Mouse (Mus musculus) embryonic facial prominence, embryonic 13.5 days (tissue): Measurements from ENCODE around the gene Camta1. TPM values are rescaled to one million over a fixed set of nuclear protein-coding genes. Genes with fewer than 3 reads are reported as not detected.

ENCODE experiments used
- ATAC-seq: fragments of 200-750 bp; cut with Nextera tagmentation; 2 replicates; pipeline ENCODE4 v1.8.0; 2017; ENCODE audit warnings: low read depth; ENCODE audit not compliant: insufficient number of reproducible peaks, insufficient read depth, low FRiP score, low TSS enrichment
- H3K27ac ChIP-seq: fragments of 300-500 bp; sonication (generic); 2 replicates; pipeline ENCODE4 v1.5.1; 2015; ENCODE audit warnings: moderate library complexity, mild to moderate bottlenecking, inconsistent platforms
- H3K27me3 ChIP-seq: fragments of 300-500 bp; sonication (generic); 2 replicates; pipeline ENCODE4 v1.6.1; 2015; ENCODE audit warnings: mild to moderate bottlenecking, inconsistent platforms
- H3K36me3 ChIP-seq: fragments of 300-500 bp; sonication (generic); 2 replicates; pipeline ENCODE4 v1.6.1; 2015; ENCODE audit warnings: mild to moderate bottlenecking, inconsistent platforms
- H3K4me1 ChIP-seq: fragments of 300-500 bp; sonication (generic); 2 replicates; pipeline ENCODE4 v1.6.1; 2015; ENCODE audit warnings: inconsistent platforms
- H3K4me2 ChIP-seq: fragments of 300-500 bp; sonication (generic); 2 replicates; pipeline ENCODE4 v1.6.1; 2015; ENCODE audit warnings: moderate library complexity, mild to moderate bottlenecking, inconsistent platforms
- H3K4me3 ChIP-seq: fragments of 300-500 bp; sonication (generic); 2 replicates; pipeline ENCODE4 v1.5.1; 2015; ENCODE audit warnings: mild to moderate bottlenecking, inconsistent platforms
- H3K9ac ChIP-seq: fragments of 300-500 bp; sonication (generic); 2 replicates; pipeline ENCODE4 v1.6.1; 2015; ENCODE audit warnings: mild to moderate bottlenecking, inconsistent platforms
- H3K9me3 ChIP-seq: fragments of 300-500 bp; sonication (generic); 2 replicates; pipeline ENCODE4 v1.6.1; 2016; ENCODE audit warnings: inconsistent platforms
- WGBS: fragments of 180-500 bp; shearing (Covaris S2); methylation state at CpG from one replicate; pipeline ENCODE4 v1.1.7; 2015; ENCODE audit warnings: mixed read lengths; 5-methylcytosine and 5-hydroxymethylcytosine counted together
- polyA plus RNA-seq: library from polyadenylated mRNA; unstranded; fragments of >200 nt; fragmentation: Nextera tagmentation; extraction: Ambion mirVana; gene quantifications from 2 replicates; pipeline ENCODE4 v1.2.1, GENCODE M21; 2015

Camta1 gene
- polyA plus RNA-seq, 1 experiment from 2014 or later, result 106 TPM

- H3K9me3 ChIP-seq, result no peaks in the 10 kb centered on the region
- H3K4me1 ChIP-seq, result peaks cover 8% of the 10 kb centered on the region; the same call in 1 of the 2 replicates
- no peak overlapping the region for H3K4me3 ChIP-seq
- H3K9ac ChIP-seq, result no peak overlapping the region
- H3K27me3 ChIP-seq, result no peaks in the 10 kb centered on the region; the same call in 1 of the 2 replicates
- H3K4me2 ChIP-seq, result no peak overlapping the region
- H3K36me3 ChIP-seq, result no peaks in the 10 kb centered on the region
- ATAC-seq, result no peak
- no peak overlapping the region for H3K27ac ChIP-seq
- WGBS, result 89% methylated on average over 22 of the region's 22 CpGs
These were observed 459.8 kb downstream of the Camta1 start for GRCm38 (mm10) chr4:151401685-151402397.

DNA sequence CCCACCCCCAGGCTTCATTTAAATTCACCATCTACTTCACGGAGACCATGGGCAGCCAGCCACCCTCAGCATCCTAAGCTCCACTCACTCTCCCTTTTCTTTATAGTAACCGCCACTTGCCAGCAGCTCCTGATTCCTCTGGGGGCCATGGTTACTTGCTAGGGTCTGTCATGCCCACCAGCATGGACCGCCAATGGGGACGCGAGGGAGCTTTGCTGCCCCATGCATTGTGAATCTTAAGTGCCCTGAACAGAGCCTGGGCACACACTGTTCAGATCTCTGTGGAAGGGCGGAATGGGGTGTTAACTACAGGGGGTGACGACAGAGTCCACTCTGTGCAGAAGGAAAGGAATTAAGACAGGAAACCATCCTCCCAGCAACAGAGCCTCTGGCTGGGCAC lies 465.1 kb downstream of the Camta1 start:
- H3K4me1 ChIP-seq, result no peaks in the 10 kb centered on the region
- WGBS, result 83% methylated on average over 7 of the region's 7 CpGs
- no peaks in the 10 kb centered on the region; the same call in 1 of the 2 replicates for H3K27me3 ChIP-seq
- H3K4me3 ChIP-seq, result no peak overlapping the region
- no peak overlapping the region for H3K27ac ChIP-seq
- H3K9me3 ChIP-seq, result no peaks in the 10 kb centered on the region
- H3K9ac ChIP-seq, result no peak overlapping the region
- H3K4me2 ChIP-seq, result no peak overlapping the region
- no peaks in the 10 kb centered on the region for H3K36me3 ChIP-seq
- ATAC-seq, result no peak

GRCm38 (mm10) chr4:151389345-151389744 lies 472.3 kb downstream of the Camta1 start:
- Histone ChIP-seq H3K9ac (no peak overlapping the region), H3K9me3 (no peaks in the 10 kb centered on the region), H3K27me3 (peaks cover 41% of the 10 kb centered on the region), H3K36me3 (no peaks in the 10 kb centered on the region), H3K4me1 (peaks cover 24% of the 10 kb centered on the region), H3K4me2 (no peak overlapping the region), H3K27ac (no peak overlapping the region), H3K4me3 (no peak overlapping the region)
- 46% methylated on average over 11 of the region's 11 CpGs for WGBS
- no peak for ATAC-seq

DNA sequence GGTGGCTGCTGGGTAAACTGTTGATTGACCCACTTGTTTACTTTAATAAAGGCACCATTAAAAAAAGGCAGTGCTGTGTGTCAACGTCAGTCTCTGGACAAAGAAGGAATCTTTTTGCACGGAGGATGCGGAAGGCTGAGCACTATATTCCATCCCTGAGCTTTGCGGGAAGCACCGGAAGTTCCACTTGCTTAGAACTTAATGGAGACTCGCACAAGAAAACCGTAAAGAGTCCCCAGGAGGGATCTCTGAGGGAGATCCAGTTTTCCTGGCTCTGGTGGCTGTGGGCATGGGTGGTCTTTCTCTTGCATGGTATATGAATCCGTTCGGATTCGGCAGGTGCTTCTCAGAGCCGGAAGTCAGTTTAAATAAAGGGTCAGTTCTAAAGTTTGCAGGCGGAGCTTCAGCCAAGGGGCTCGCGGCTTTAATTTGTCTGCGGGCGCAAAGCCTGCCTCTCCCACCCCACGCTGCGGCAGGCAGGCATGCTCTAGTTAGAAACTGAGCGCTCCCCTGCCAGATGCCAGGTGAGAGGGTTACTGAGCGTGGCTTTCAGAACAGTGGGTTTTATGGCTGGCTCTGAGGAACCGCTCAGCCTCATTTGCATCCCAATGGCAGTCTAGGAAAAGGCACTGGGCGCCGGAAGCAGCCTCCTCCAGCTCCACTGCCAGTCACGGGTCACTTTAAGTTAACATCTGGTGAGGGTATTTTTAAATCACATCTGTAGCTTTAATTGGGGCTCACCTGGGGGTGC lies 474.8 kb downstream of the Camta1 start:
- H3K27me3 ChIP-seq, result peaks cover 47% of the 10 kb centered on the region
- H3K9ac ChIP-seq, result peak overlapping the region; percentile 55; the same call in 1 of the 2 replicates
- under 1% methylated on average over 24 of the region's 24 CpGs for WGBS
- H3K4me2 ChIP-seq, result peak overlapping the region; percentile 64
- H3K4me3 ChIP-seq, result peak overlapping the region; percentile 32
- no peak for ATAC-seq
- no peaks in the 10 kb centered on the region for H3K36me3 ChIP-seq
- no peak overlapping the region for H3K27ac ChIP-seq
- H3K4me1 ChIP-seq, result peaks cover 24% of the 10 kb centered on the region
- H3K9me3 ChIP-seq, result no peaks in the 10 kb centered on the region

- no peaks in the 10 kb centered on the region for H3K9me3 ChIP-seq
- H3K27me3 ChIP-seq, result peaks cover 47% of the 10 kb centered on the region
- no peak for ATAC-seq
- H3K4me3 ChIP-seq, result no peak overlapping the region; the same call in 1 of the 2 replicates
- no peaks in the 10 kb centered on the region for H3K36me3 ChIP-seq
- H3K27ac ChIP-seq, result no peak overlapping the region
- H3K9ac ChIP-seq, result no peak overlapping the region
- peak overlapping the region; percentile 64 for H3K4me2 ChIP-seq
- WGBS, result 18% methylated on average over 12 of the region's 12 CpGs
- H3K4me1 ChIP-seq, result peaks cover 24% of the 10 kb centered on the region
These were observed 475.5 kb downstream of the Camta1 start for GRCm38 (mm10) chr4:151385985-151386700.

DNA sequence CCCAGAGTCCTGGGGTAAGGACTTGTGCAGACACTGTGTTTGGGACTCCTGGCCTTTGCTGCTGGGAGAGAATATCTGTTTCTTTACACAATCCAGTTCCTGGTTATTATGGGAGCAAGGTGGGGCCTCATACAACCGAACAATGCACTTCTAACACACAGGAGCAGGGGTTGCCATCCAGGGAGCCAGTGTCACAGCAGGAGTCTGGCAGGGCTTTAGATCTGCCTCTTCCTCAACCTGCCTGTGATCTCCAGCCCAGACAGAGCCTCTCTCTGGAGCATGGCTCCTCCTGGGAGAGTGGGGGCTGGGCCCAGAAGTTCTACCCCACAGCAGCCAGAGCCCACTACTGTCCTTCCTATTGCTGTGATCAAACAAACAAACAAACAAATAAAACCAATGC lies 483.9 kb downstream of the Camta1 start:
- Histone ChIP-seq H3K4me2 (no peak overlapping the region), H3K4me1 (no peaks in the 10 kb centered on the region), H3K27ac (no peak overlapping the region), H3K4me3 (no peak overlapping the region), H3K9me3 (no peaks in the 10 kb centered on the region), H3K36me3 (no peaks in the 10 kb centered on the region), H3K9ac (no peak overlapping the region), H3K27me3 (no peaks in the 10 kb centered on the region; the same call in 1 of the 2 replicates)
- WGBS, result 69% methylated on average over 1 of the region's 1 CpGs
- no peak for ATAC-seq

DNA sequence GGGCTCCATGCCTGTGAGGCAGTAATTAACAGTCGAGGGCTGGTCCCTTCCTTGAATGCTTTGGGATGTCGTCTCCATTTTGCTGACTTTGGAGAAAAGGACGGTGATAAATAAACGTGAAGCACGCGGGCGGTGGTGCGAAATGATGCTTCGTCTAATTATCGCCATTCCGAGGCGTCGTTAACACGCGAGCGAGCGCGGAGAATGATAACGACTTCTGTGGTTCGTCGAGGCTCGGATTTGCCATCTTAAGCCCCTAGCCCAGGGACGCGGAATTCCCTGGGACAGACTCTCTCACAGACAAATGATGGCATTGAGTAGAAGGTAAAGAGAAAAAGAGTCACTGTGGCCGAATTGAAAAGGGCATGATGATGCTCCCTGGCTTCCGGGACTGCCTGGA lies 485.4 kb downstream of the Camta1 start:
- Histone ChIP-seq H3K9ac (no peak overlapping the region), H3K9me3 (no peaks in the 10 kb centered on the region), H3K4me2 (no peak overlapping the region), H3K27ac (no peak overlapping the region), H3K36me3 (no peaks in the 10 kb centered on the region), H3K4me1 (no peaks in the 10 kb centered on the region), H3K27me3 (no peaks in the 10 kb centered on the region; the same call in 1 of the 2 replicates), H3K4me3 (no peak overlapping the region)
- WGBS, result 72% methylated on average over 26 of the region's 26 CpGs
- ATAC-seq, result no peak

GRCm38 (mm10) chr4:151372855-151373566 lies 488.7 kb downstream of the Camta1 start:
- no peak for ATAC-seq
- 58% methylated on average over 12 of the region's 12 CpGs for WGBS
- Histone ChIP-seq H3K36me3 (no peaks in the 10 kb centered on the region), H3K27ac (no peak overlapping the region), H3K9me3 (no peaks in the 10 kb centered on the region), H3K4me3 (no peak overlapping the region), H3K27me3 (no peaks in the 10 kb centered on the region; the same call in 1 of the 2 replicates), H3K4me2 (no peak overlapping the region), H3K9ac (no peak overlapping the region), H3K4me1 (0 out of 2 replicates have a peak, but pooled peaks cover 6% of the 10 kb centered on the region)

DNA sequence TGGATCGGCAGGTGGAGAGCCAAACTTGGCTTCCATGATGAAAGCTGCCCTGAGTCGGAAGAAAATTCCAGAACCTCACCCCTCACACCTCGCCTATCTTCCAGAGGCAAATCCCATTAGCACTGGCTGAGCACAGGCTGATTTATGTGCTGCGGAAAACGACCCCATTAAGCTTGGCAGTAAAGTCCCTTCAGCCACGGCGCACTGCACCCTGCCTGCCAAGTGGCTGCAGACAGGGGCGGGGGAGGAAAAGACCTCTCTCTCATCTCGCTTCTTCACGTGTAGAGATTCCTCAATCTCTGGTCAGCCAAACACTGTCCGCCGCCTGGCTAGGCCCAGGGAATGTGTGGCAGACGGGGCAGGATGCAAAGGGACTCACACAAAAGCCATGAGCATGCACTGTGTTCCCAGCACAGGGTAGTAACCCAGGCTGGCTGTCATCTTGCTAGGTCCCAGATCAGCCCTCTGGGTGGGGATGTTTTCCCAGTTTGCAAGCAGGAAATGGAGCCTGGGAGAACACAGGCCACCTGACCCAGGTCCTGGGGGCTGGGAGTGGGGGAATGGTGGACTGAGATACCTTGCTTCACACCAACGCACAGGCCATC lies 494.6 kb downstream of the Camta1 start:
- Histone ChIP-seq H3K27me3 (no peaks in the 10 kb centered on the region), H3K9me3 (no peaks in the 10 kb centered on the region), H3K4me3 (no peak overlapping the region), H3K36me3 (no peaks in the 10 kb centered on the region), H3K9ac (no peak overlapping the region), H3K27ac (no peak overlapping the region), H3K4me2 (no peak overlapping the region), H3K4me1 (0 out of 2 replicates have a peak, but pooled peaks cover 9% of the 10 kb centered on the region)
- ATAC-seq, result no peak
- 65% methylated on average over 14 of the region's 14 CpGs for WGBS

- Histone ChIP-seq H3K4me1 (peaks cover 14% of the 10 kb centered on the region), H3K4me2 (no peak overlapping the region), H3K27ac (no peak overlapping the region), H3K4me3 (no peak overlapping the region), H3K27me3 (peaks cover 4% of the 10 kb centered on the region; the same call in 1 of the 2 replicates), H3K36me3 (no peaks in the 10 kb centered on the region), H3K9me3 (no peaks in the 10 kb centered on the region), H3K9ac (no peak overlapping the region)
- WGBS, result 60% methylated on average over 20 of the region's 20 CpGs
- no peak for ATAC-seq
These were observed 500.6 kb downstream of the Camta1 start for GRCm38 (mm10) chr4:151360976-151361673.
